Mouse (Mus musculus): ENCODE data around the gene Tle6. TPM values are rescaled to one million over a fixed set of nuclear protein-coding genes. Genes with fewer than 3 reads are reported as not detected.
"Not testable (repeated sequence)": the region's sequence is repeated elsewhere in the genome, so short reads cannot be mapped to it uniquely, and the experiment has no call there.

Tle6 gene
- polyA plus RNA-seq (2016; fragmentation: Nextera tagmentation; extraction: Ambion mirVana) = 6.9 and 7.1 TPM in 2 replicates

GRCm38 (mm10) chr10:81600738-81601203 is at the start of gene Tle6:
Gene Tle6, minus strand, starts transcription at chr10:81601073.
- peak within 1 kb of the TSS; percentile 36 for H3K4me3 ChIP-seq
- DNase-seq (ENCODE audit: low spot score) = peak; percentile 99
- no peaks in the 10 kb centered on the region for H3K36me3 ChIP-seq
- no peaks in the 10 kb centered on the region for H3K9me3 ChIP-seq
- peaks cover 67% of the 10 kb centered on the region for H3K27me3 ChIP-seq (ENCODE audit: insufficient read depth, poor library complexity, severe bottlenecking)
- WGBS = under 1% methylated on average over 28 of the region's 28 CpGs
- H3K27ac ChIP-seq = peak within 1 kb of the TSS; percentile 62
- H3K4me1 ChIP-seq (replicated peaks) = peaks cover 79% of the 10 kb centered on the region

- 4% methylated on average over 37 of the region's 52 CpGs for WGBS
- not testable (repeated sequence) for H3K27me3 ChIP-seq (ENCODE audit: insufficient read depth, poor library complexity, severe bottlenecking); H3K4me1 ChIP-seq (replicated peaks)
- Histone ChIP-seq H3K4me3 (peak within 1 kb of the TSS; percentile 63), H3K27ac (peak within 1 kb of the TSS; percentile 91), H3K36me3 (peaks cover 39% of the 10 kb centered on the region), H3K9me3 (peaks cover 37% of the 10 kb centered on the region)
- peak; percentile 91 for DNase-seq (ENCODE audit: low spot score)
Observed at GRCm38 (mm10) chr10:81648803-81649775, 48.2 kb upstream of the Tle6 start, which contains the start of gene Gm10778. Gene Gm10778, plus strand, starts transcription at chr10:81649059.

GRCm38 (mm10) chr10:81646015-81646555 is 45.2 kb upstream of the Tle6 start:
- WGBS = 88% methylated on average over 7 of the region's 7 CpGs
- Histone ChIP-seq H3K36me3 (peaks cover 10% of the 10 kb centered on the region), H3K27ac (no peak overlapping the region), H3K4me3 (no peak overlapping the region), H3K27me3 (ENCODE audit: insufficient read depth, poor library complexity, severe bottlenecking) (peaks cover 7% of the 10 kb centered on the region; the same call in 1 of the 2 replicates), H3K4me1 (replicated peaks) (peaks cover 35% of the 10 kb centered on the region), H3K9me3 (peaks cover 7% of the 10 kb centered on the region)
- DNase-seq (ENCODE audit: low spot score) = no peak

GRCm38 (mm10) chr10:81645391-81645790 is 44.5 kb upstream of the Tle6 start:
- H3K4me1 ChIP-seq (replicated peaks) = peaks cover 35% of the 10 kb centered on the region
- no peak overlapping the region for H3K27ac ChIP-seq
- peaks cover 3% of the 10 kb centered on the region for H3K36me3 ChIP-seq
- no peaks in the 10 kb centered on the region; the same call in 1 of the 2 replicates for H3K9me3 ChIP-seq
- 94% methylated on average over 4 of the region's 4 CpGs for WGBS
- no peak overlapping the region for H3K4me3 ChIP-seq
- no peak for DNase-seq (ENCODE audit: low spot score)
- peaks cover 7% of the 10 kb centered on the region; the same call in 1 of the 2 replicates for H3K27me3 ChIP-seq (ENCODE audit: insufficient read depth, poor library complexity, severe bottlenecking)

- peaks cover 35% of the 10 kb centered on the region for H3K4me1 ChIP-seq (replicated peaks)
- DNase-seq (ENCODE audit: low spot score) = no peak
- peak overlapping the region; percentile 85 for H3K4me3 ChIP-seq
- no peaks in the 10 kb centered on the region for H3K9me3 ChIP-seq
- H3K36me3 ChIP-seq = no peaks in the 10 kb centered on the region
- 92% methylated on average over 18 of the region's 18 CpGs for WGBS
- H3K27ac ChIP-seq = no peak overlapping the region
- peaks cover 7% of the 10 kb centered on the region; the same call in 1 of the 2 replicates for H3K27me3 ChIP-seq (ENCODE audit: insufficient read depth, poor library complexity, severe bottlenecking)
Observed at GRCm38 (mm10) chr10:81644716-81645115, 43.8 kb upstream of the Tle6 start.

- DNase-seq (ENCODE audit: low spot score) = no peak
- H3K27ac ChIP-seq = peak overlapping the region; percentile 94
- peak overlapping the region; percentile 85 for H3K4me3 ChIP-seq
- H3K4me1 ChIP-seq (replicated peaks) = peaks cover 35% of the 10 kb centered on the region
- no peaks in the 10 kb centered on the region for H3K36me3 ChIP-seq
- no peaks in the 10 kb centered on the region for H3K9me3 ChIP-seq
- 56% methylated on average over 2 of the region's 2 CpGs for WGBS
- peaks cover 7% of the 10 kb centered on the region; the same call in 1 of the 2 replicates for H3K27me3 ChIP-seq (ENCODE audit: insufficient read depth, poor library complexity, severe bottlenecking)
Observed at GRCm38 (mm10) chr10:81644162-81644561, 43.3 kb upstream of the Tle6 start.

- Histone ChIP-seq H3K4me1 (replicated peaks) (peaks cover 33% of the 10 kb centered on the region), H3K36me3 (no peaks in the 10 kb centered on the region), H3K27ac (peak overlapping the region; percentile 94), H3K4me3 (peak overlapping the region; percentile 85), H3K9me3 (no peaks in the 10 kb centered on the region), H3K27me3 (ENCODE audit: insufficient read depth, poor library complexity, severe bottlenecking) (peaks cover 7% of the 10 kb centered on the region; the same call in 1 of the 2 replicates)
- peak; percentile 95 for DNase-seq (ENCODE audit: low spot score)
- WGBS = under 1% methylated on average over 75 of the region's 75 CpGs
Observed at GRCm38 (mm10) chr10:81643449-81644055, 42.7 kb upstream of the Tle6 start.

GRCm38 (mm10) chr10:81642648-81643448 is 42.0 kb upstream of the Tle6 start:
- H3K27ac ChIP-seq = peak overlapping the region; percentile 94
- peaks cover 31% of the 10 kb centered on the region for H3K4me1 ChIP-seq (replicated peaks)
- H3K36me3 ChIP-seq = no peaks in the 10 kb centered on the region
- no peak for DNase-seq (ENCODE audit: low spot score)
- no peaks in the 10 kb centered on the region for H3K9me3 ChIP-seq
- peak overlapping the region; percentile 85 for H3K4me3 ChIP-seq
- WGBS = 23% methylated on average over 24 of the region's 24 CpGs
- peaks cover 12% of the 10 kb centered on the region; the same call in 1 of the 2 replicates for H3K27me3 ChIP-seq (ENCODE audit: insufficient read depth, poor library complexity, severe bottlenecking)

- peak overlapping the region; percentile 94; the same call in 1 of the 2 replicates for H3K27ac ChIP-seq
- H3K36me3 ChIP-seq = no peaks in the 10 kb centered on the region
- 81% methylated on average over 8 of the region's 8 CpGs for WGBS
- DNase-seq (ENCODE audit: low spot score) = no peak
- H3K9me3 ChIP-seq = no peaks in the 10 kb centered on the region
- H3K4me3 ChIP-seq = peak overlapping the region; percentile 85
- peaks cover 31% of the 10 kb centered on the region for H3K4me1 ChIP-seq (replicated peaks)
- H3K27me3 ChIP-seq (ENCODE audit: insufficient read depth, poor library complexity, severe bottlenecking) = peaks cover 12% of the 10 kb centered on the region; the same call in 1 of the 2 replicates
Observed at GRCm38 (mm10) chr10:81641978-81642647, 41.2 kb upstream of the Tle6 start.

- DNase-seq (ENCODE audit: low spot score) = no peak
- Histone ChIP-seq H3K9me3 (no peaks in the 10 kb centered on the region), H3K4me3 (no peak overlapping the region; the same call in 1 of the 2 replicates), H3K27ac (no peak overlapping the region), H3K27me3 (ENCODE audit: insufficient read depth, poor library complexity, severe bottlenecking) (peaks cover 10% of the 10 kb centered on the region; the same call in 1 of the 2 replicates), H3K4me1 (replicated peaks) (peaks cover 31% of the 10 kb centered on the region), H3K36me3 (no peaks in the 10 kb centered on the region)
- 91% methylated on average over 2 of the region's 2 CpGs for WGBS
Observed at GRCm38 (mm10) chr10:81641566-81641965, 40.7 kb upstream of the Tle6 start.

- H3K27ac ChIP-seq; H3K4me3 ChIP-seq; H3K9me3 ChIP-seq; H3K36me3 ChIP-seq; H3K27me3 ChIP-seq (ENCODE audit: insufficient read depth, poor library complexity, severe bottlenecking); DNase-seq (ENCODE audit: low spot score): not testable (repeated sequence)
- WGBS = 54% methylated on average over 4 of the region's 4 CpGs
- peaks cover 31% of the 10 kb centered on the region for H3K4me1 ChIP-seq (replicated peaks)
Observed at GRCm38 (mm10) chr10:81640825-81641224, 40.0 kb upstream of the Tle6 start.
